Mouse (Mus musculus): ENCODE measurements at regions not wholly inside any gene's neighbourhood (a gene's known extent, or its start where the extent isn't known, plus 50 kb on each side); places are given as distances from the start of the nearest gene placed in this dataset.
"Not testable (repeated sequence)": the region's sequence is repeated elsewhere in the genome, so short reads cannot be mapped to it uniquely, and the experiment has no call there.

DNA sequence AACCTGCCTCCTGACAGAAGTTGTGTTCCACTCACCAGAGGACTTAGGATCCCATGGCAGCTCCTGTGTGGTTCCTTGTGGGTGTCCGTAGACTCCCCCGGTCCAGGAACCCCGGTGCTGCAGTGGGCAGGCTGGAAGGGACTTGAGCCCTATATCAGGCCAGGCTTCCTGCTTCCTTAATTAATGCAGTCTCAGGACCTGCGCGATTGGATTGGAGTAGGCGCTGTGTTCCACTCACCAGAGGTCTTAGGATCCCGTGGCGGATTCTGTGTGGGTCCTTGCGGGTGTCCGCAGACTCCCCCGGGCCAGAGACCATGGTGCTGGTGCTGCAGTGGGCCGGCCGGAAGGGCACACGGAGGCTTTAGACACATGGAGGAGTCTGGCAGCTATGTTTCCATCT, 288.7 kb downstream of the Fut8 start:
- WGBS: 93% methylated on average over 14 of the region's 14 CpGs
- H3K36me3 ChIP-seq; H3K27me3 ChIP-seq; H3K4me2 ChIP-seq (replicated peaks); H3K27ac ChIP-seq; H3K9ac ChIP-seq; H3K4me1 ChIP-seq; H3K9me3 ChIP-seq; ATAC-seq (ENCODE audit: insufficient number of reproducible peaks, insufficient read depth, low FRiP score, low TSS enrichment); H3K4me3 ChIP-seq: not testable (repeated sequence)

DNA sequence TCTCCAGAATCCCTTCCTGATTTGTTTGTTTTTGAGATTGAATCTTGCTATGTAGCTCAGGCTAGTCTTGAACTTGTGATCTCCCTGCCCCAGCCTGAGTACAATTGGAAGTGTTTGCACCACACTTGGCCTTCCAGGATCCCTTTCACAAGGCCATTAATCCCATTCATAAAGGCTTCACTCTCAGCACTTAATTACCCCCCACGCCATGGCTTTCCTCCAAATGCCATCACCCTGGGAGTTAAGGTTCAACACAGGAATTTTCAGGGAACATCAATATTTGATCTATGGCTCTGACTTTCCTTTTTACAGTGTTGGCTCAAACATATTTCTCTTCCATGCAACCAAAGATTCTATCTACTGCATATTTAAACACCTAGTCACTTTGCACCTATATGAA, 289.6 kb downstream of the Fut8 start:
- ATAC-seq (ENCODE audit: insufficient number of reproducible peaks, insufficient read depth, low FRiP score, low TSS enrichment): no peak
- Histone ChIP-seq H3K4me1 (no peaks in the 10 kb centered on the region), H3K4me3 (no peak overlapping the region), H3K36me3 (no peaks in the 10 kb centered on the region), H3K27me3 (no peaks in the 10 kb centered on the region), H3K9ac (no peak overlapping the region), H3K9me3 (no peaks in the 10 kb centered on the region), H3K4me2 (replicated peaks) (no peak overlapping the region), H3K27ac (no peak overlapping the region)
- WGBS: 62% methylated on average over 1 of the region's 1 CpGs

DNA sequence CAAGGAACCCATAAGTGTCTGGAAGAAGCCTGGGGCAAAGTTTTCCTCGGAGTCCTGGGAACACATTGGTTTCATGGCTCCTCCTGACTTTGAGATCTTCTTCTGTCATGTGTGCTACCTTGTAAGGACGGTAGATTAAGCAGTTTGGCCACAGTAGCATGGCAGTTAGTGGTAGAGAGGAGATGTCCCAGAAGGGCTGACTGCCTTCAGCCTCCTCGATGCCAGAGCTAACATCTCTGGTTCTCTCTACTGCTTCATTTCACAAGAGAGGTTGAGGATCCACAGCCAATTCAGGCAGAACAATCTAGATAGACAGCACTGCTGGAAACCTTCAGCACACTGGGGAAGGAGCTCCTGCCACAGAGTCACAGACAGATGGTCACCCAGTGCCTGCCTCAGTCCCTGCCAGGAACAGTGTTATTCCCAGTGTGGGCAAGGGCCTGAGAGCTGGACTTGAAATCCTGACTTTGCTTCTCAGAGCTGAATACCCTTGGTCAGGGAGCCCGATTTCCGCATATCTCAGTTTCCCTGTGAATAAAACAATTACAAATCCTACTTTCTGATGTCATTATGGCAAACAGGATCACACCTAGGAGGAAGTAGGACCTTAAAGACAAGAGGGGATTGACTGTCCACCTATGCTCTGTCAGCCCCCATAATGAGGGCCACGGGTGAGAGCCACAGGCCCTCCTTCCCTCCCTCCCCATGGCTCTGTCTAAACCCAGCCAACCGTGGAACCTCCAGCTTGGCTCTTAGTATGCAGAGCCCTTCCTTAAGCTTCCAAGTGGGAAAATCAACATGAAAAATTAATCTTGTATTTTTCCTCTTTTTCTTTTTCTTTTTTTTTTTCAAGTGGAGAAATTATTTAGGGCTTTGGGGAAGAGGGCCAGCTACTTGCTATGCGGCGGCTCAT, 290.3 kb downstream of the Fut8 start:
- Histone ChIP-seq H3K9ac (no peak overlapping the region), H3K27ac (no peak overlapping the region), H3K9me3 (no peaks in the 10 kb centered on the region), H3K4me3 (no peak overlapping the region), H3K4me2 (replicated peaks) (no peak overlapping the region), H3K4me1 (no peaks in the 10 kb centered on the region), H3K27me3 (no peaks in the 10 kb centered on the region), H3K36me3 (no peaks in the 10 kb centered on the region)
- 77% methylated on average over 9 of the region's 9 CpGs for WGBS
- no peak for ATAC-seq (ENCODE audit: insufficient number of reproducible peaks, insufficient read depth, low FRiP score, low TSS enrichment)

- Histone ChIP-seq H3K4me2 (replicated peaks) (no peak overlapping the region), H3K27me3 (no peaks in the 10 kb centered on the region), H3K4me1 (no peaks in the 10 kb centered on the region), H3K4me3 (no peak overlapping the region), H3K27ac (no peak overlapping the region), H3K9me3 (no peaks in the 10 kb centered on the region), H3K36me3 (no peaks in the 10 kb centered on the region), H3K9ac (no peak overlapping the region)
- WGBS: 54% methylated on average over 8 of the region's 8 CpGs
- ATAC-seq (ENCODE audit: insufficient number of reproducible peaks, insufficient read depth, low FRiP score, low TSS enrichment): no peak
Observed at GRCm38 (mm10) chr12:77528868-77529271, 290.9 kb downstream of the Fut8 start.

DNA sequence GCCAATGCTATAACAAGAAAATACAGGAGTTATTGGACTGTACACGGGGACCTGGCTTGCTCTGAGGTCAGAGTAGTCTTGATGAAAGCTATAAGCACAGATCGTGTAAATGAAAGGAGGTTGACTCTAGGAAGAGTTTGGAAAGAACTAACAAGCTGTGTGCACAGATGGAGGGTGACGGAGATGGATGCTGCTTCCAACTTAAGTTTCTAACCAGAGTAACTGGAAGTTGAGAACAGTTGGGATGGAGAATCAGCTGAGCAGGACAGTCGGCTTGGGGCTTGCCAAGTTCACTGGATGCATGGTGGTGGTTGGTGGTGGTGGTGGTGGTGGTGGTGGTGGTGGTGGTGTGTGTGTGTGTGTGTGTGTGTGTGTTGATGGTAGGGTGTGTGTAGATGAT, 291.5 kb downstream of the Fut8 start:
- no peak for ATAC-seq (ENCODE audit: insufficient number of reproducible peaks, insufficient read depth, low FRiP score, low TSS enrichment)
- Histone ChIP-seq H3K4me3 (no peak overlapping the region), H3K27me3 (no peaks in the 10 kb centered on the region), H3K27ac (no peak overlapping the region), H3K36me3 (no peaks in the 10 kb centered on the region), H3K4me1 (no peaks in the 10 kb centered on the region), H3K4me2 (replicated peaks) (no peak overlapping the region), H3K9me3 (no peaks in the 10 kb centered on the region), H3K9ac (no peak overlapping the region)
- 87% methylated on average over 4 of the region's 4 CpGs for WGBS

DNA sequence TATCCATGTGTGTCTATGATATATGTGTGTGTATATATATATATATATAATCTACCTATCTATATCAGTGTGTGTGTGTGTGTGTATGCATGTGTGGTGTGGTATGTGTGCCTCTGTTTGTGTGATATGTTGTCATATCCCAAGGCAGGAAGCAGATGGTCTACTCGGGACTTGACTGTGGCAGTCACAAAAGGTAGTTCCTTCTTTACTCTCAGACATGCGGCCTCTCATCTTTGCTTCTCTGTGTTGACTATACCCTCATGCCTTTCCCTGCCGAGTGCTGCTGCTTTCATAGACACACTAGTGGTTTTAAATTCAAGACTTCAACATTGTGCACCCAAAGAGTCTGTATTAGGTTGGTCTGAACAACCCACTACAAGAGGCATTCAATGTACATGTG, 292.0 kb downstream of the Fut8 start:
- Histone ChIP-seq H3K27me3 (no peaks in the 10 kb centered on the region), H3K9ac (no peak overlapping the region), H3K4me3 (no peak overlapping the region), H3K4me1 (no peaks in the 10 kb centered on the region), H3K4me2 (replicated peaks) (no peak overlapping the region), H3K36me3 (no peaks in the 10 kb centered on the region), H3K9me3 (no peaks in the 10 kb centered on the region), H3K27ac (no peak overlapping the region)
- WGBS: 91% methylated on average over 3 of the region's 3 CpGs
- no peak for ATAC-seq (ENCODE audit: insufficient number of reproducible peaks, insufficient read depth, low FRiP score, low TSS enrichment)

DNA sequence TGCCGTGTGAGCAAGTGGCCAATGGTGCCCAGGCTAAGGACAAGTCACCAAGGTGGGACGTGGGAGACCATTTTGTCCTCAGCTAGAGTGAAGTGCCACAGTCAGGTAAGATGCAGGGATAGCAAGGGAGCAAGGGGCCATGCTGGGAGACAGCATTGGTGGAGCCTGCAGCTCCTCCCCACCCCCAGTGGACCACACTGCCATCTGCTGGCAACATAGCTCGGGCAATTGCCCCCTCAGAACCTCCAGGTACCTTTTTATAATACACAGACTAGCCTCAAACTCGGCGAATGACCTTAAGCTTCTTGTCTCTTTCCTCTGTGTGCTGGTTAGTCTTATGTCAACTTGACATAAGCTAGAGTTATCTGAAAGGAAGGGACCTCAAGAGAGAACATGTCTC, 293.4 kb downstream of the Fut8 start:
- Histone ChIP-seq H3K4me3 (no peak overlapping the region), H3K4me1 (no peaks in the 10 kb centered on the region), H3K27me3 (no peaks in the 10 kb centered on the region), H3K9ac (no peak overlapping the region), H3K9me3 (no peaks in the 10 kb centered on the region), H3K36me3 (no peaks in the 10 kb centered on the region), H3K27ac (no peak overlapping the region), H3K4me2 (replicated peaks) (no peak overlapping the region)
- ATAC-seq (ENCODE audit: insufficient number of reproducible peaks, insufficient read depth, low FRiP score, low TSS enrichment): no peak
- WGBS: 83% methylated on average over 5 of the region's 5 CpGs

DNA sequence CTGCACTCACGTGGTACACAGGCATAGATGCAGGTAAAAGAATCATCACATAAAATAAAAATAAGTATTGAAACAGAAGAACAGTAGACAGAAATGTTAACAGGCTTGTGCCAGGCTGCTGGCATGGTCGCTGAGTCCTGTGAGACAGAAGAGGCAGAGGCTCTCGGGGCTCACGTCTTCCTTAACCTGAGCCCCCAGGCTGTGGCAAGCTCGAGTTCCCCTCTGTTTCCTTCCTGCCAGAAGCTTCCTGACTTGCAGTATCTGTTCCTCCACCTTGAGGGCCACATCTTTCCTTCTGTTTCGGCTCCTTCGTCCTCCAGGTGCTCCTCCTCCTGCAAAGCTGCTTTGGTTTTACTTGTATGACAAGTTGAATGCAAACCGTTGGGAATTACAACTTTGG, 294.6 kb downstream of the Fut8 start:
- H3K9ac ChIP-seq: no peak overlapping the region
- no peaks in the 10 kb centered on the region for H3K9me3 ChIP-seq
- H3K27ac ChIP-seq: no peak overlapping the region
- H3K27me3 ChIP-seq: no peaks in the 10 kb centered on the region
- ATAC-seq (ENCODE audit: insufficient number of reproducible peaks, insufficient read depth, low FRiP score, low TSS enrichment): no peak
- H3K4me1 ChIP-seq: no peaks in the 10 kb centered on the region
- H3K4me3 ChIP-seq: no peak overlapping the region
- no peaks in the 10 kb centered on the region for H3K36me3 ChIP-seq
- WGBS: 68% methylated on average over 8 of the region's 8 CpGs
- H3K4me2 ChIP-seq (replicated peaks): no peak overlapping the region

DNA sequence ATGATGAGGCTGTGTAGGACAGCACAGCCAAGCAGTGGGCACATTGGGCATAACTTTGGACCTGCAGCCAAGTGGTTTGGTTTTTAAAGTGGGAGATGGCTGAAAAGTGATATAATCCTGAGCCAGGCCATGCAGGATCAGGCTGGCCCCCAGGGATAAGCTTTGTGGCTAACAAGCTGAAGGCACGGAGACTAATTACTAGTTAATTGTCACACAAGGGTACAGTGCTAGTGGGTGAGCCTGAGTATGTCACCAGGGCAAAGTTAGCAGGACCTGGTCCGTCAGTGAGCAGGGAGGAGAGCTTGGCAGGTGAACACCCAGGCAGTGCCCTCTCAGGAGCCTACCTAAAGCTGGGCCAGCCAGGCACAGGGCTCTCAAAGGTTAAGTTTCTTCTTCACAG, 295.7 kb downstream of the Fut8 start:
- ATAC-seq (ENCODE audit: insufficient number of reproducible peaks, insufficient read depth, low FRiP score, low TSS enrichment): no peak
- WGBS: 61% methylated on average over 2 of the region's 2 CpGs
- Histone ChIP-seq H3K9me3 (no peaks in the 10 kb centered on the region), H3K4me1 (no peaks in the 10 kb centered on the region), H3K4me3 (no peak overlapping the region), H3K9ac (no peak overlapping the region), H3K27me3 (no peaks in the 10 kb centered on the region), H3K4me2 (replicated peaks) (no peak overlapping the region), H3K36me3 (no peaks in the 10 kb centered on the region), H3K27ac (no peak overlapping the region)

DNA sequence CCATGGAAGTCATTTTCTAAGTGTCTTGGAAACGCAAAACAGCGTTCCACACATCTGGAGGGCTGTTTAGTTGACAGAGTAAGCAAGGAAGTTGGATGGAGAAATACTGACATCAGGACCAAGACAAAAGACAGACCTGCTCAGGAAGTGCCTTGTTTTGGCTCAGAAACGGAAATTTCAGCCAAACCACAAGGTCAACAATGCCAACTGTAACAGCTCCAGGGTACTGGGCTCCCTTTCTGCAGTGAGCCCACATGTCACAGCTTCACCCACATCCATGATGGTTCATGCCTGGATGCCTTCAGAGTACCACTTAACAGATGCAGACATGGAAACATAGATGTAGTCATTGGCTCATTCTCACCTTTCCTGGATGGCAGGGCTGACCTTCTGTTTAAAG, 296.2 kb downstream of the Fut8 start:
- no peak overlapping the region for H3K9ac ChIP-seq
- H3K9me3 ChIP-seq: no peaks in the 10 kb centered on the region
- ATAC-seq (ENCODE audit: insufficient number of reproducible peaks, insufficient read depth, low FRiP score, low TSS enrichment): no peak
- H3K27ac ChIP-seq: no peak overlapping the region
- H3K36me3 ChIP-seq: no peaks in the 10 kb centered on the region
- H3K4me3 ChIP-seq: no peak overlapping the region
- no peak overlapping the region for H3K4me2 ChIP-seq (replicated peaks)
- no peaks in the 10 kb centered on the region for H3K4me1 ChIP-seq
- 57% methylated on average over 3 of the region's 3 CpGs for WGBS
- no peaks in the 10 kb centered on the region for H3K27me3 ChIP-seq

- WGBS: 52% methylated on average over 3 of the region's 3 CpGs
- peaks cover 4% of the 10 kb centered on the region; the same call in 1 of the 2 replicates for H3K4me1 ChIP-seq
- no peak overlapping the region for H3K27ac ChIP-seq
- H3K27me3 ChIP-seq: no peaks in the 10 kb centered on the region
- no peak for ATAC-seq (ENCODE audit: insufficient number of reproducible peaks, insufficient read depth, low FRiP score, low TSS enrichment)
- H3K4me3 ChIP-seq: no peak overlapping the region
- H3K4me2 ChIP-seq (replicated peaks): no peak overlapping the region
- no peak overlapping the region for H3K9ac ChIP-seq
- no peaks in the 10 kb centered on the region for H3K36me3 ChIP-seq
- H3K9me3 ChIP-seq: no peaks in the 10 kb centered on the region
Observed at GRCm38 (mm10) chr12:77535147-77535546, 297.2 kb downstream of the Fut8 start.

GRCm38 (mm10) chr12:77537139-77537848, 299.4 kb downstream of the Fut8 start:
- Histone ChIP-seq H3K27me3 (no peaks in the 10 kb centered on the region), H3K9me3 (no peaks in the 10 kb centered on the region), H3K9ac (no peak overlapping the region), H3K4me1 (peaks cover 5% of the 10 kb centered on the region; the same call in 1 of the 2 replicates), H3K4me2 (replicated peaks) (no peak overlapping the region), H3K36me3 (no peaks in the 10 kb centered on the region), H3K27ac (no peak overlapping the region), H3K4me3 (no peak overlapping the region)
- 71% methylated on average over 8 of the region's 8 CpGs for WGBS
- no peak for ATAC-seq (ENCODE audit: insufficient number of reproducible peaks, insufficient read depth, low FRiP score, low TSS enrichment)
